Mouse (Mus musculus): ENCODE data around the gene Slmap. TPM values are rescaled to one million over a fixed set of nuclear protein-coding genes. Genes with fewer than 3 reads are reported as not detected.

The Slmap gene
- polyA plus RNA-seq, 1 experiment from 2014 or later, result 18.8 TPM

DNA sequence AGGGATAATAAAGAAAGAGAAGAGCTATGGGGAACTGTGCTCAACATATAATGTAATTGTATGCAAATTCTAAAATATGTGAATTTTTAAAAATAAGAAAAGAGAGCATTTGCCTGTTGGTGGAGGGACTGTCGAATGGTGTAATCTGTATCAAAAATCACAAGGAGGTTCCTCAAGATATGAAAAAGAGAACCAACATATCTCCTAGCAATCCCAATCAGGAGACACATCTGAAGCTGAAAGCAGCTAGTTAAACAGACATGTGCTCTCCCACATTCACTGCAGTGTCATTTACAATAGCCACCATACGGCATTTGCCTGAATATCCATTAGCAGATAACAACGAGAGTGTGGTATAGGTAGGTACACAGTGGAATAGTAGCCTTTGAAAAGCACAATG, 18.1 kb upstream of the Slmap start:
- H3K4me3 ChIP-seq, result no peak overlapping the region
- WGBS, result 84% methylated on average over 3 of the region's 3 CpGs
- ATAC-seq (ENCODE audit: insufficient number of reproducible peaks, low FRiP score, low TSS enrichment, low read depth), result no peak

DNA sequence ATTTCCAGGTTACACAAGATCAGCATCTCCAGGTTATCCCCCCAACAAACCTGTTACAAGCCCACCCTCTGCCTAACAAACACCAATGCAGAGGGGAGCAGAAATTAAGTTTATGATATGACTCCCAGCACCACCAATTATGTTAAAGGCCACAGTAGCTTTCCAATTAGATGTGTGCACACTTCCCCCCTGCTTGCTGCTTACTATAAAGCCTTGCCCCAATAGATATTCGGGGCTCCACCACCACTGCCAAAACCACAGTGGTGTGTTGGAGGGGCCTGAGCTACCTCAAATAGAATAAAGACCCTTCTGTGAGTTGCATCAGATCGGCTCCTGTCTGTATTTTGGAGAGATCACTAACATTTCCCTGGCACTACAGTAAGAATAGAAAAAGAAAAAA, 17.7 kb upstream of the Slmap start:
- no peak for ATAC-seq (ENCODE audit: insufficient number of reproducible peaks, low FRiP score, low TSS enrichment, low read depth)
- no peak overlapping the region for H3K4me2 ChIP-seq
- H3K4me3 ChIP-seq, result no peak overlapping the region
- 72% methylated on average over 2 of the region's 2 CpGs for WGBS
- H3K9ac ChIP-seq, result no peak overlapping the region
- H3K27me3 ChIP-seq, result no peaks in the 10 kb centered on the region
- H3K36me3 ChIP-seq, result no peaks in the 10 kb centered on the region
- no peak overlapping the region for H3K27ac ChIP-seq
- H3K4me1 ChIP-seq, result no peaks in the 10 kb centered on the region
- H3K9me3 ChIP-seq, result no peaks in the 10 kb centered on the region

More for the DNA sequence above, 18.1 kb upstream of the Slmap start:
- no peaks in the 10 kb centered on the region for H3K4me1 ChIP-seq
- no peak overlapping the region for H3K4me2 ChIP-seq
- no peak overlapping the region for H3K9ac ChIP-seq
- H3K36me3 ChIP-seq, result no peaks in the 10 kb centered on the region
- H3K27me3 ChIP-seq, result no peaks in the 10 kb centered on the region
- H3K9me3 ChIP-seq, result no peaks in the 10 kb centered on the region
- H3K27ac ChIP-seq, result no peak overlapping the region

DNA sequence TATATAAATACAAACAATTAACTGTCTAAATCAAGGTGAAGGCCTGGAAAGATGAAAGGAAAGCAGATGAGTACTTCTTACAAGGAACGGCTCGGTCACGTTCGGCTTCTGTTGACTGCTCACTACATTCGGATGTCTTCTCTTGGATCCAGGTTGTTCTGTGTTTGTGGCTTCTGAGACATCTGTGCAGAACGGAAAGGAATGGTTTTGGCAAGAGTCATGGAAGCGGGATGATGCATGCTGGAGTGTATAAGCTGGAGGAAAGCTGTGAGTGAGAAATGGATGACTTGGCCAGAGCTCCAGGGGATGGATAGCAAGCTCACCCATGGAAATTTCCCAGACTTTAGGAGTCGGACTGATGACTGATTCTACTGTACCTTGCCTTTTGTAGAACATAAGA, 16.0 kb upstream of the Slmap start:
- no peak overlapping the region for H3K4me3 ChIP-seq
- H3K9me3 ChIP-seq, result no peaks in the 10 kb centered on the region
- no peak overlapping the region for H3K27ac ChIP-seq
- no peak overlapping the region for H3K4me2 ChIP-seq
- H3K4me1 ChIP-seq, result no peaks in the 10 kb centered on the region
- no peak overlapping the region for H3K9ac ChIP-seq
- WGBS, result 91% methylated on average over 8 of the region's 8 CpGs
- no peak for ATAC-seq (ENCODE audit: insufficient number of reproducible peaks, low FRiP score, low TSS enrichment, low read depth)
- H3K36me3 ChIP-seq, result no peaks in the 10 kb centered on the region
- H3K27me3 ChIP-seq, result no peaks in the 10 kb centered on the region

DNA sequence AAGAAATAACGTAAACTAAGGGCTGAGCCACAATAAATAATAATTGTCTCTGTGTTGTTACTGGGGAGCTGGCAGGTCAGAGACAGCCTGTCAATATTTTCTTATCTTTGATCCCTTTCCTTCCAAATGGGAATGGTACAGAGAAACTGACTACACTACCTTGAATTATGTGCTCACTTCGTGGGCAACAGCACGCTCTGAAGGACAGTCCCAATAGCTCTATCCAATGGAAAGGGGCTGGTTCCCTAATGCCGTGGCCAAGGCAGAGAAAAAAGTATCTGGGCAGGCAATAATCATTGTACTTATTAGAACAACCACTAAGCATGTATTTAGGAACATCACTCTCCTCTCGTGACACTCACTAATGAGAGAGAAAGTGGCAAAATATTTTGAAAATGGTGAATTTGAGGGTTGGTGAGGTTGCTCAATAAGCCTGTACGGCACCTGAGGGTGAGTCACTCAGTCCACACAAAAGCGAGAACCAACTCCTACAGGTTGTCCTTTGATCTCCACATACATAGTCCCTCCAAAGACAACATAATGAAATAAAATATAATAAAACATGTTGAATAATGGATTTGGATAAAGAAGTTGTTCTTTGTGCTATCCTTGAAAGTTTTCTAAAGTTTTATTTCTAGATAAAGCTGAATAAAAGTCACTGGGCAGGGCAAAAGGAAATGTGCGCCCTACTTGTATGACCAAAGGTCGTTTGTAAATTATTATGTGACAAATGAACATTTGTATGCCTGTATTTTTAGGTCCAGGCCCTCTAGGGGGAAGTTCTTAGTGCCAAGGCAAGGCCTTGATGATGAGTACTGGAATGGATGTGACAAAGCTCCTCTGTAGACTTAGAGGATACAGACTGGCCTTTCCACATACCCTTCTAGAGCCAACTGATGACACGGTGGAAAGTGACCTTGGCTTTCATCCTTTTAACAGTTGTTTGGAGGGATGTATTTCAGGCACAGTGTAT, 13.1 kb upstream of the Slmap start:
- WGBS, result 70% methylated on average over 10 of the region's 10 CpGs
- Histone ChIP-seq H3K27ac (no peak overlapping the region), H3K9me3 (no peaks in the 10 kb centered on the region), H3K4me2 (no peak overlapping the region), H3K27me3 (no peaks in the 10 kb centered on the region), H3K4me3 (no peak overlapping the region), H3K4me1 (no peaks in the 10 kb centered on the region), H3K9ac (no peak overlapping the region), H3K36me3 (no peaks in the 10 kb centered on the region)
- ATAC-seq (ENCODE audit: insufficient number of reproducible peaks, low FRiP score, low TSS enrichment, low read depth), result no peak

DNA sequence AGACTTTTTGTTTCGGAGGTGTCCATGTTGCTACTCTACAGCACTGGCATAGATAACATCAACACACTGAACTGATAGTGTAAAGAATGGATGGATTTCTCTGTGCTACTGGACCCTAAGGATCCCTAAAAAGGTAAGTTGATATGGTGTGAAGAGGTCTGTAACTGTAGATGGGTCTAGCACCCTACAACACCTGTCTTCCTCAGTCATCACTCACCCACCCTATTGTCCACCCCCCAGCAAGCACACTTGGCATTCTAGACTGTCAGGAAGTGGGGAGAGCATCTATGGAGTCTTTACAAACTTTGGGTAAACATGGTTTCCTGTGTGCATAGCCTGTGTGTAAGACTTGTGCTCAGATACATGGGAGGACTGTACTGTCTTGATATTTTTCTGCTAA, 7.4 kb upstream of the Slmap start:
- ATAC-seq (ENCODE audit: insufficient number of reproducible peaks, low FRiP score, low TSS enrichment, low read depth), result no peak
- H3K4me1 ChIP-seq, result no peaks in the 10 kb centered on the region
- H3K9ac ChIP-seq, result no peak overlapping the region
- H3K9me3 ChIP-seq, result no peaks in the 10 kb centered on the region
- no peaks in the 10 kb centered on the region for H3K27me3 ChIP-seq
- no peak overlapping the region for H3K4me2 ChIP-seq
- H3K36me3 ChIP-seq, result no peaks in the 10 kb centered on the region
- no peak overlapping the region for H3K27ac ChIP-seq
- 88% methylated on average over 1 of the region's 1 CpGs for WGBS
- H3K4me3 ChIP-seq, result no peak overlapping the region

DNA sequence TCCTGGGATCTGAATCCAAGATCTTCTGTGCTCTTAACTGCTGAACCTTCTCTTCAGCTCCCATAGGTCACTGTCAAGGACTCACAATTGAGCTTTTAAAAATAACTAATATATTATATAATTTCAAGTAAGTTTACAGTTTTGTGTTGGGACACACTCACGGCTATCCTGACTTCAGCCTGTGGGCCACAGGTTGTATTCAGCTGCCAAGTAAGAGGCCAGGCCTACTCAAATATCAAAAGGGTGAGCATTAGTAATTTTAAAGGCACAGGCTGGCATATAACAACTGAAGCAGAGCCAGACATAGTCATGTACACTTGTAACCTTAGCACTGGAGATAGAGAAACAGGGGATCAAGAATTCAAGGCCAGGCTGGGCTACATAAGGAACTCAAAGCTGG, 5.8 kb upstream of the Slmap start:
- no peak for ATAC-seq (ENCODE audit: insufficient number of reproducible peaks, low FRiP score, low TSS enrichment, low read depth)
- no peak overlapping the region for H3K4me3 ChIP-seq
- H3K4me1 ChIP-seq, result no peaks in the 10 kb centered on the region
- no peaks in the 10 kb centered on the region for H3K36me3 ChIP-seq
- 36% methylated on average over 1 of the region's 1 CpGs for WGBS
- no peaks in the 10 kb centered on the region for H3K27me3 ChIP-seq
- no peak overlapping the region for H3K4me2 ChIP-seq
- no peak overlapping the region for H3K9ac ChIP-seq
- H3K9me3 ChIP-seq, result no peaks in the 10 kb centered on the region
- H3K27ac ChIP-seq, result no peak overlapping the region

DNA sequence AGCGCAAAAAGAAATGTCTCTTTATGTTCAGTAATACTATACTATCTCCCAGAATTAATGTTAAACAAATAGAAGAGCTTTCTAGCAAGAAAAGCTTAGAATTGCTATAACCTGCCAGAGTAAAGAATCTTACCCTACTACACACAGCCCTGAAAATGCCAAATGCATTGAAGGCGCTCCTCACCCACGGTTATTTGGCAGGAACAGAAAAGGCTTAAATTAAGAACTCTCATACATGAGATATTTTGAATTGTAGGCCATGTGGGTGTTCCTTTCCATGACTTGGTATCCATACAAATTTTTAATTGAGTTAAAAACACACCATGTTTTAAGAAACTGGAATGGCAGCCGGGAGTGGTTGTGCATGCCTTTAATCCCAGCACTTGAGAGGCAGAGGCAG, 4.5 kb upstream of the Slmap start:
- WGBS, result 84% methylated on average over 4 of the region's 4 CpGs
- Histone ChIP-seq H3K4me1 (no peaks in the 10 kb centered on the region), H3K36me3 (no peaks in the 10 kb centered on the region), H3K27me3 (no peaks in the 10 kb centered on the region), H3K4me3 (no peak overlapping the region), H3K4me2 (no peak overlapping the region), H3K9ac (no peak overlapping the region), H3K9me3 (no peaks in the 10 kb centered on the region), H3K27ac (no peak overlapping the region)
- no peak for ATAC-seq (ENCODE audit: insufficient number of reproducible peaks, low FRiP score, low TSS enrichment, low read depth)

DNA sequence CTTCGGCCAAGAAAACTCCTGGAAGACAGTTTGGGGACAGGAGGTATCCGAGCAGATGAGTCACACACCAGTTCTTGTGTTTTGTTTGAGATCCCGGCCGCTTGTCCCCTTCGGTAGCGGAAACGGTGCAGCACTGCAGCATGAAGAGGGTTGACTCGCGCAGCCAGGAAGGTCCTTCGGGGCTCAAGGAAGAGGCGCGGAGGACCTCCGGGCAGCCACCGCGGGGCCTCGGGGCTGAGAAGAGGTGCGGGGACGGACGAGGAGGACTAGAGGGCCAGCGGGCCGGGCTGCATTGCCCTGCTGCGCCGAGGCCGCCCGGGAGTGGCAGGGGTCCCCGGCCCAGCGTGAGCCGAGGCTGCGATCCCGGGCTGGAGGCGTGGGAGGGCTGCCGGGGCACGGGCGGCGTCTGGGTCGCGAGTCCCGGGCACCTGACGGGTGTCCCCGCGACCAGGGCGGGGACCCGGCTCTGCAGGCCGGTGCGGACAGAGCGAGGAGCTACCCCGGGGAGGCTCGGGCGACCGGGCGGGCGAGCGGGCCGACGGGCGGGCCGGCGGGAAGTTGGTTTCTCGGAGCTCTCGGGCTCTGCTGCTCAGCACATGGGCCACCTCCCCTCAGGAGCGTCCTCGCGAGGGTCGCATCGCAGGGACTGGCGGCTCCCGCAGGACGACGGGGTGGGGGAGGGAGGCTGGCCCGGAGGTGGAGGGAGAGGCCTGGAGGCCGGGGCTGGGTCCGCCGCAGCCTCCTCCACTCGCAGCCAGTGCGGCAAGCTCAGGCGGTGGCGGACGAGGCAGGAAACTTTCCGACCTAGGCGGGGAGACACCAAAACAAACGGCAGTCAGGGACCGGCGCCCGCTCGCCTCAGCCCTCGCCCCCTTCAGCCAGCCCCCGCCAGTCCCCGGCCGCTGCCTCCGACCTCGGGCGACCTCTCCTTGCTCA, 642 bp downstream of the Slmap start:
- peak overlapping the region; percentile 85 for H3K9ac ChIP-seq
- peak; percentile 66 for ATAC-seq (ENCODE audit: insufficient number of reproducible peaks, low FRiP score, low TSS enrichment, low read depth)
- H3K36me3 ChIP-seq, result no peaks in the 10 kb centered on the region
- H3K9me3 ChIP-seq, result no peaks in the 10 kb centered on the region
- H3K4me1 ChIP-seq, result peaks cover 18% of the 10 kb centered on the region
- WGBS, result 1% methylated on average over 90 of the region's 92 CpGs
- H3K27me3 ChIP-seq, result no peaks in the 10 kb centered on the region
- H3K27ac ChIP-seq, result peak overlapping the region; percentile 84
- H3K4me2 ChIP-seq, result peak overlapping the region; percentile 80
- H3K4me3 ChIP-seq, result peak overlapping the region; percentile 94

DNA sequence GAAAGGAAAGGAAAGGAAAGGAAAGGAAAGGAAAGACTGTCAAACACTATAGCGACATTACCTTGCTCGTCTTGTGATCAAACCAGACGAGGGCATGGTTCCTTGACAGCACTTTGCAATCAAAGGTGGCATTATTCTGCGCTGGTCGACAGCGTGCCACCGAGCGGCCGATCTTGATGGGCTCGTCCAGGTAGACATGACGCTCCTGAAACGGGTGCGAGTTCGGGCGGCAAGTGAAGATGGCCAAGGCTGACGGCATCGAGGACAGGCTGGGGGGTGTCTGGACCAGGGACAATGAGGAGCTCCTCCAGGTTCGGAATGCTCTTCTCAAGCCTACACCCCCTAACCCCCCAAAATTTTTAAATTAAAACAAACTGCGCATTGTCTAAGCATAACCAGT, 1.5 kb downstream of the Slmap start:
- 19% methylated on average over 19 of the region's 19 CpGs for WGBS
- Histone ChIP-seq H3K36me3 (no peaks in the 10 kb centered on the region), H3K4me3 (peak overlapping the region; percentile 94), H3K9me3 (no peaks in the 10 kb centered on the region), H3K27me3 (no peaks in the 10 kb centered on the region), H3K4me1 (peaks cover 18% of the 10 kb centered on the region), H3K9ac (peak overlapping the region; percentile 85; the same call in 1 of the 2 replicates), H3K27ac (no peak overlapping the region), H3K4me2 (peak overlapping the region; percentile 80)
- no peak for ATAC-seq (ENCODE audit: insufficient number of reproducible peaks, low FRiP score, low TSS enrichment, low read depth)

DNA sequence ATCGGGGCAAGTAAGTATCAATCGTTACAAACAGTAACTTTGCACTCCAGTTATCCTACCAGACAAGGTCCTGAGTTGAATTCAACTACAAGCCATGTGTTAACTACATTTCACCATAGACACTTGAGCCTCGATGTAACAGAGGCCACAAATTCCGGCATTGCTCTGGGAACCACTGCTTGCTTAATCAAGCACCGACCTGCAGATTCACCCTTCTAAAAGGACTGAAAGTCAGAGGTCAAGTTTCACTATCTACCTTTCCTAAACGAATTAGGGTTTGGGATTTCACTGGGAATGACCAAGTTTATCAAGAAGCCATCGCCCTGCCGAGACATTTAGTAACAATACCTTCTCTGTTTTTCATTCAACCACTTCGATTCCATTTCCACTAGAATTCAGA, 2.0 kb downstream of the Slmap start:
- no peak for ATAC-seq (ENCODE audit: insufficient number of reproducible peaks, low FRiP score, low TSS enrichment, low read depth)
- Histone ChIP-seq H3K4me1 (peaks cover 18% of the 10 kb centered on the region), H3K4me3 (peak overlapping the region; percentile 94), H3K9ac (no peak overlapping the region; the same call in 1 of the 2 replicates), H3K4me2 (peak overlapping the region; percentile 80), H3K27me3 (no peaks in the 10 kb centered on the region), H3K36me3 (no peaks in the 10 kb centered on the region), H3K9me3 (no peaks in the 10 kb centered on the region), H3K27ac (no peak overlapping the region)
- 51% methylated on average over 9 of the region's 9 CpGs for WGBS

DNA sequence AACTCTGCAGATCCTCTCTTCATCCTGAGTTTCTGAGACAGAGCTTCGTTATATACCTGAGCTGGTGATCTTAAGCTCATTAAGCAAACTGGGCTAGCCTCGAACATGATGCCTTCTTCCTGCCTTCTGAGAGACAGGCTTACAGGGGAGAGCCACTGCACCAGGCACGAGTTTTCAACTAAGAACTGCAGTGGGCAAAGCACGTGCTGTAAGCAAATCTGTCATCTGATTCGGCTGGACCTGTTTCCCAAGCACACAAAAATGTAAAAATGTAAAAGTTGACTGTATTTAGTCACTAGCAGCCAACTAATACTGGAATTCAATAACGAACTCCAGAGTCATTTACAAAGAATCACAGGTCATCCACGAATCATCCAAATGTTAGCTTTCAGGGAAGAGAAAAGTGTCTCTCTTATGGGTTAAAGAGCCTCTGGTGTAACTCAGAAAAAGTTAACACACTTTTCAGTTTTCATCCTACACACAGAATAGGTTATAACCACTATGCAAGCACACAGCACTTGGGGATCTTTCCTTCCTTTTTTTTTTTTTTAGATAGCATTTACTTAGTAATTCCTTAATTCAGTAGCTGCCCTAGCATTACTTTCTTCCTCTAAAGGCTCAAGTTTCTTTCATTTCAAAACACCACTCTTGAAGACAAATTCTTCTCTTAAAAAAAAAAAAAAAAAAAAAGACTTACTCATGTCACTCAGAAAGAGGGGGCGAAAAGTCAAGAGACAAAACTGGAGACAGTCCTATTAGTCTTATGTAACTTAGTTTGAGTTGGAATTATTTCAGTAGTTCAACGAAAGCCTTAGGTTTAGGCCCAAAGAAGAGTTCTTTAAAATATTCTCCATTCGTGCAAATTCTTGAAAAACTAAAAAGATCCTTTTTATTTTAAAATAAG, 3.1 kb downstream of the Slmap start:
- no peaks in the 10 kb centered on the region for H3K27me3 ChIP-seq
- no peaks in the 10 kb centered on the region for H3K36me3 ChIP-seq
- WGBS, result 65% methylated on average over 10 of the region's 10 CpGs
- no peaks in the 10 kb centered on the region for H3K9me3 ChIP-seq
- no peak for ATAC-seq (ENCODE audit: insufficient number of reproducible peaks, low FRiP score, low TSS enrichment, low read depth)
- no peak overlapping the region for H3K4me2 ChIP-seq
- no peak overlapping the region for H3K9ac ChIP-seq
- no peak overlapping the region for H3K4me3 ChIP-seq
- H3K27ac ChIP-seq, result no peak overlapping the region
- peaks cover 18% of the 10 kb centered on the region for H3K4me1 ChIP-seq
